ENCODE assay signal across 8 mouse cellular contexts in genomic region chr14:15437501-15437941, GRCm38 (mm10). TPM values are rescaled to one million over a fixed set of nuclear protein-coding genes. Genes with fewer than 3 reads are reported as not detected.
DNase-seq lines count a peak whose midpoint lies in the region; ATAC-seq and TF ChIP-seq lines count a peak whose summit lies in the region.

No protein-coding gene starts in this region.

- no peaks in the 10 kb centered on the region for H3K9me3 ChIP-seq in E14TG2a.4 (ENCODE audit: low read length)
- no peaks in the 10 kb centered on the region for H3K9me3 ChIP-seq in embryonic facial prominence, embryonic 15.5 days (replicated peaks)
- no peaks in the 10 kb centered on the region for H3K9me3 ChIP-seq in limb, embryonic 11.5 days (ENCODE audit: control insufficient read depth, low read length)

- H3K9ac ChIP-seq in embryonic facial prominence, embryonic 15.5 days = no peak overlapping the region
- H3K9ac ChIP-seq in limb, embryonic 11.5 days (ENCODE audit: low read length) = no peak overlapping the region; the same call in 1 of the 2 replicates

- no peak for ATAC-seq in embryonic facial prominence, embryonic 15.5 days (ENCODE audit: insufficient number of reproducible peaks, low FRiP score, low TSS enrichment, low read depth)
- ATAC-seq in limb, embryonic 11.5 days (ENCODE audit: insufficient number of reproducible peaks, low FRiP score, low TSS enrichment, low read depth) = no peak
- no peak for ATAC-seq in granulocyte monocyte progenitor cell, adult 5-6 weeks (replicated peaks; ENCODE audit: poor library complexity, severe bottlenecking)

- no peaks in the 10 kb centered on the region for H3K36me3 ChIP-seq in E14TG2a.4 (ENCODE audit: insufficient read depth, low read length)
- no peaks in the 10 kb centered on the region for H3K36me3 ChIP-seq in embryonic facial prominence, embryonic 15.5 days
- no peaks in the 10 kb centered on the region for H3K36me3 ChIP-seq in limb, embryonic 11.5 days (ENCODE audit: control insufficient read depth, insufficient read depth, low read length)

- H3K4me3 ChIP-seq in E14TG2a.4 (replicated peaks; ENCODE audit: low read length) = peak overlapping the region; percentile 80
- H3K4me3 ChIP-seq in embryonic facial prominence, embryonic 15.5 days (replicated peaks) = peak overlapping the region; percentile 55
- peak overlapping the region; percentile 52 for H3K4me3 ChIP-seq in limb, embryonic 11.5 days (ENCODE audit: low read depth, low read length)

- peaks cover 14% of the 10 kb centered on the region for H3K4me1 ChIP-seq in E14TG2a.4 (replicated peaks; ENCODE audit: low read depth, low read length)
- peaks cover 17% of the 10 kb centered on the region; the same call in 1 of the 2 replicates for H3K4me1 ChIP-seq in embryonic facial prominence, embryonic 15.5 days
- H3K4me1 ChIP-seq in limb, embryonic 11.5 days (ENCODE audit: control insufficient read depth, insufficient read depth, low read length) = 0 out of 2 replicates have a peak, but pooled peaks cover 5% of the 10 kb centered on the region

- peaks cover 34% of the 10 kb centered on the region for H3K27me3 ChIP-seq in E14TG2a.4 (ENCODE audit: insufficient read depth, low read length)
- H3K27me3 ChIP-seq in embryonic facial prominence, embryonic 15.5 days = peaks cover 20% of the 10 kb centered on the region
- H3K27me3 ChIP-seq in limb, embryonic 11.5 days (ENCODE audit: control insufficient read depth, insufficient read depth, low read length) = 0 out of 2 replicates have a peak, but pooled peaks cover 2% of the 10 kb centered on the region

- DNase-seq in adrenal gland, postnatal 25 days = peak; percentile 30
- peak; percentile 1 for DNase-seq in heart, postnatal 25 days (ENCODE audit: low spot score)
- DNase-seq in limb, embryonic 11.5 days (ENCODE audit: low spot score) = peak; percentile 29
- peak; percentile 5 for DNase-seq in retina, postnatal 1 day
- DNase-seq in c-Kit-positive CD71-positive TER-119-positive erythroid progenitor cells, embryonic 14.5 days (ENCODE audit: low spot score) = no peak

- no peak for TF ChIP-seq CTCF in E14TG2a.4 (conservative IDR thresholded peaks at IDR 0.05; ENCODE audit: low read length)

- H3K27ac ChIP-seq in embryonic facial prominence, embryonic 15.5 days (replicated peaks) = no peak overlapping the region
- no peak overlapping the region for H3K27ac ChIP-seq in limb, embryonic 11.5 days (replicated peaks; ENCODE audit: low read depth, low read length)

- WGBS in embryonic facial prominence, embryonic 15.5 days = 5% methylated on average over 15 of the region's 15 CpGs
- 1% methylated on average over 15 of the region's 15 CpGs for WGBS in limb, embryonic 11.5 days

- intact Hi-C loops in heart, postnatal 25 days (cut with DNase I) = loop anchor here (5.0 kb wide), 3 partner anchors 65 to 445 kb away; no protein-coding TSS in a partner anchor

- H3K4me2 ChIP-seq in embryonic facial prominence, embryonic 15.5 days (replicated peaks) = peak overlapping the region; percentile 96
- H3K4me2 ChIP-seq in limb, embryonic 11.5 days (ENCODE audit: low read depth, severe bottlenecking) = peak overlapping the region; percentile 93

RNA-seq across cellular contexts. Expression of gene Lrrc3b, which starts 1.3 kb away (rescaled TPM):
- 7.0 and 7.5 TPM in 2 replicates for total RNA-seq in adrenal gland, postnatal 25 days (2021)
- 2.7 and 3.7 TPM in 2 replicates for polyA plus RNA-seq in embryonic facial prominence, embryonic 15.5 days (2015; fragmentation: Nextera tagmentation; extraction: Ambion mirVana)
- total RNA-seq in heart, postnatal 25 days (2021) = 10 to 100 TPM; 30.1 to 32.8 TPM
- 1.1 and 2.0 TPM in 2 replicates for polyA plus RNA-seq in limb, embryonic 11.5 days (2014; fragmentation: Nextera tagmentation; extraction: Ambion mirVana)
- total RNA-seq in granulocyte monocyte progenitor cell, adult 5-6 weeks (2014; fragmentation: Nextera tagmentation) = not detected in 2 replicates
- not detected in 2 replicates for total RNA-seq in granulocyte monocyte progenitor cell, adult 5-6 weeks (2017)
